Mouse (Mus musculus) right cerebral cortex, postnatal 14 days (tissue): ENCODE results near the gene Lemd2.
"Not testable (repeated sequence)": the region's sequence is repeated elsewhere in the genome, so short reads cannot be mapped to it uniquely, and the experiment has no call there.

Source experiments
- DNase-seq: peaks from one replicate; pipeline ENCODE4 v3.0.0; 2022

Lemd2 gene

DNA sequence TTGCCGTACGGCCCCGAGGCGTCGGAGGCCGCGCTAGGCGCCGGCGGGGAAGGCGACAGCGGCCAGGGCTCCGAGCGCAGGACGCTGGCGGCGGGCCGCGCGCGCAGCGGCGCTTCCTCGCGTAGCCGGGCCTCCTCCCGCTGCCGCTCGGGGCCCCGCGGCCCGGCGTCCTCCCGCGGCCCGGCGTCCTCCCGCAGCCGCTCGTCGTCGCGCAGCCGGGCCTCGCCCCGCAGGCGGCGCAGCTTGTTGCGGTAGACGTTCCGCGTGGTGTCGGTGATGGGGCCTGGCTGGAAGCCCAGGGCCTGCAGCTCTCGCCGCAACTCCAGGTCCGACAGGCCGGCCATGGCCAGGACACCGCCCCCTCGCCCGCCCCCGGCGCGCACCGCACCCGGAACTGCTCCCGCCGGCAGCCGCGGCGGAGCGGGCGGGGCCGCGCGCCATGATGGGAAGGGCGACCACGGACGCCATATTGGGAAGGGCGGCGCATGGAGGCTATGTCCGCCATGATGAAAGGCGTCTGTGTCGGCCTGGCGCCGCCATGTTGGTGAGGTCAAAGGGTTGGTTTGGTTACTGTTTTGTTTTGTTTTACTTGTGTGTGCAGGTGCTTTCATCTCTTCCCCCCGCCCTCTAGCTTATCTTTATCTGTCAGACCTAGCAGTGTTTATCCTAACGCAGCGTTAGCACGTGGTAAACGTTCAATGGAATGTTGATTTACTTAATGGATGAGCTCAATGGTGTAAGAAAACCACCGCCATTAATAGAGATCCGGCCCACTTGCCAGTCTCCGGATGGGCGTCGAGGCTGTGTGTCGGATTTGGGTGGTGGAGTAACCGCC, at the start of gene Lemd2:
Lemd2 (minus strand) TSS at position 395 of the 835 bp plus-strand sequence.
- peak; percentile 95 for DNase-seq

DNA sequence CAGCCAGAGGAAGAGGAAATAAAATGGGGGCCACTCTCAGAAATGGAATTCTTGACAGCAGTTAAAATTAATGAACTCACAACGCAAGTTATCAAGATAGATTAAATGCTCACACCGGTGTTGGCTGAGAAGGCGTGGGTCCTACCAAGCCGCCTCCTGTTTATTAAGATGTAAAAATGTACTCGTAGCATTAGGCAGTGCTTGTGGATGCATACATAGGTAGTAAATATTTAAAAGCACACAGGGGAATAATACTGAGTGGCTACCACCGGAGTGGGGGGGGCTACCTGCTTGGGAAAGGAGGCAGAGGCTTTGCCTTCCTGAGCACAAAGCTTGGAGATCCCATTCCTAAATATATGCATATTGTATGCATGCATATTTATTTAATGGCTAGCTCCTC, 46.9 kb upstream of the Lemd2 start:
- no peak for DNase-seq

DNA sequence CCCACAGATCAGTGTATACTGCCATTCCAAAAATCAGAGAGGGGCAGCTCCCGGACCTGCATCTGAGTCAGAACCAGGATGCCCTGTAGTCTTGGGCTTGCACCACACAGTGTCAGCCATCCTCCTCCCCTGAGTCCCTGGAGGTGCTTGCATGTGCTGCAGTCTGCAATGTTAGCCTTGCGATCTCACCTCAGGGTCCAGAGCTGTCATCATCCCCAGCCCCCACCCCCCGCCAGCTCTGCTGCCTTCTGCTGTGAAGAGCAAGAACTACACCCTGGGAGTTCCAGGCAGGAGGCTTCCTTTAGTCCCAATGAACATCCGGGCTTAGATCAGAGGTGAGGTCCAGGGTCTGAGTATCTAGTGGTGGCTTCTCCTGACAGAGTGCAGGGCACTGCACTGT, 46.2 kb upstream of the Lemd2 start:
- no peak for DNase-seq

DNA sequence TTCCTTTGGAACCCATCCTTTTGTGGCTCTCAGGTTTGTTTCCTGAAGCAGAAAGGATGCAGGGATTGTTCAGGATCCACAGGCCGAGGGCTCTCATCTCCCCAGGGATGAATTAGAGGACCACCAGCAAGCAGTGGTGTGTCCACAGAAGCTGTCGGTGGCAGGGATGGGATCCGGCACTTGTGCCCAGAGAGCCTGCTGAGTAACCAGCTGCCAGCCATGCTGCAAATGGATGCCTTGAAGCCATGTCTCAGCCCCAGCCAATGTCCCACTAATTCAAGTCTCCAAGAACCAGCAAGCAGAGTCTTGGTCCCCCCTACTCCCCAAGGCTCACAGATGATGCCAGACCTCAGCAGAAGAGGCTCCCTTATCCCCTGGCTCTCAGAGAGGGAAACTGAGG, 44.8 kb upstream of the Lemd2 start:
- no peak for DNase-seq

DNA sequence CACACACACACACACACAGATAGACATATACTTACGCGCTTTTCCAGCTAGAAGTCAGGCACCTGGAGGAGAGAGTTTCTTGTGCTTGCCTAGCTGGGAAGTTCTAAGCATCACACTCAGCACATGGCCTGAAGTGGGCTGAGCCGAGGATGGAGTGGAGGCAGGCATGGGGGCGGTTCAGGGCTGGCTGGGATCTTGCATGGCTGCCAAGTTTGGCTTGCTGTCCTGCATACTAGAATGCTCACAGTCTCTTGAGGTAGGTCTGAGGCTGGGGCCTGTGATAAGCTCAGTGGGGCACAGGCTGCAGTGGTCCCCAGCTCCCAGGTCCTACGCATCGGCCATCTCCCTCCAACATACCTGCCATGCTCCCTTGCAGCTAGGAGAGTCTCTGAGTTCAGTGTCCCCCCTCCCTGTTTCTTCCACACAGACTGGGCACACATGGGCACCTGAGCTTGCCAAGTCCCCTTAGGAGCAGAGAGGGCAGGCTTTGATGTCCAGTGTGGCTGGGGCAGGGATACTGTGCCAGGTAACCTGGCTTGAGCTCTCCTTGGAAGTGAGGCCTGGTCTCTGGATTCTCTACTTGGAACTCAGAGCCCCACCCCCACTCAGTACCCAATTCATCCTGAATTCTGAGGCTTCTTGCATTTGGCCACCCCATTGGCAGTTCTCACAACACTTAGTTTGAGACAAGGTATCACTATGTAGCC, 43.6 kb upstream of the Lemd2 start:
- DNase-seq: peak; percentile 62

DNA sequence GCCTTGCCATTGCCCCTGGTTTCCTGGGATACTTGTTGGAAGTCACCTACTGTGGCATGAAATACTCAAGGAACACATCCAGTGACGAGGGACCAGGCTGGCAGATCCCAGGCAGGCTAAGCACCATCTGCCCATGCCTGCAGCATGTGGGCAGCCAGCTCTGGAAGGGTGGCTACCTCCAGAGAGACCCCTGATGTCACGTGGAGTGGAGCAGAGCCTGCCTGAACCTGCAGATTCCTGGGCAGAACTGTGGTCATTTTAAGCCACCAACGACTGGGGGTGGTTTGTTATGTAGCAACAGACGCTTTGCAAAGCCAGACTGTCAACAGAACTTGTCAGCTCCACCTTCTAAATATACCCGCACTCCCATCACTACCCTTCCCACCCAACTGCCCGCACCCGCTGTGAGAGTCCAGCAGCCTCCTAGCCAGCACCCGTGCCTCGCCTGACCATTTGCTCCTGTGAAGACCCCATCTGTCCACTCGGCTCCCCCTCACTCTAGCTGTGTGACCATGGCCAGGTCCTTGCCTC, 41.6 kb upstream of the Lemd2 start:
- peak; percentile 56 for DNase-seq

DNA sequence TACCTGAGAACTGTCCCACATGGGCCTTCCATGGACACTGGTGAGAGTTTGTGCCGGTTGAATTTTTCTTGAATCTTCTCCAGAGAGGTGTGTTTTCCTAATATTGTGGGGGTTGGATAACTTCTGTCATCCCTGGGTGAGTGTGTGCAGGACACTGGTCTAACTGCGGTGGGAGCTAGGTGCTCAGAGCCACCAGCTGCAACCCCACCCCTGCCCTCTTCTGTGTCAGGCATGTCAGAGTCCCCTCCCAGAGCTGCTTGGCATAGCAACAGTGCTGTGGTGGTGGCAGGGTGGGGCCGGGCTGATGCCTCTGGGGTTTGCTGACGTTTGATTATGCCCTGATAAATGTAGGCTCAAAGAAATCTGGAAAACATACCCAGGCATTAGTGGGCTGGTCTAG, 40.6 kb upstream of the Lemd2 start:
- DNase-seq: no peak

DNA sequence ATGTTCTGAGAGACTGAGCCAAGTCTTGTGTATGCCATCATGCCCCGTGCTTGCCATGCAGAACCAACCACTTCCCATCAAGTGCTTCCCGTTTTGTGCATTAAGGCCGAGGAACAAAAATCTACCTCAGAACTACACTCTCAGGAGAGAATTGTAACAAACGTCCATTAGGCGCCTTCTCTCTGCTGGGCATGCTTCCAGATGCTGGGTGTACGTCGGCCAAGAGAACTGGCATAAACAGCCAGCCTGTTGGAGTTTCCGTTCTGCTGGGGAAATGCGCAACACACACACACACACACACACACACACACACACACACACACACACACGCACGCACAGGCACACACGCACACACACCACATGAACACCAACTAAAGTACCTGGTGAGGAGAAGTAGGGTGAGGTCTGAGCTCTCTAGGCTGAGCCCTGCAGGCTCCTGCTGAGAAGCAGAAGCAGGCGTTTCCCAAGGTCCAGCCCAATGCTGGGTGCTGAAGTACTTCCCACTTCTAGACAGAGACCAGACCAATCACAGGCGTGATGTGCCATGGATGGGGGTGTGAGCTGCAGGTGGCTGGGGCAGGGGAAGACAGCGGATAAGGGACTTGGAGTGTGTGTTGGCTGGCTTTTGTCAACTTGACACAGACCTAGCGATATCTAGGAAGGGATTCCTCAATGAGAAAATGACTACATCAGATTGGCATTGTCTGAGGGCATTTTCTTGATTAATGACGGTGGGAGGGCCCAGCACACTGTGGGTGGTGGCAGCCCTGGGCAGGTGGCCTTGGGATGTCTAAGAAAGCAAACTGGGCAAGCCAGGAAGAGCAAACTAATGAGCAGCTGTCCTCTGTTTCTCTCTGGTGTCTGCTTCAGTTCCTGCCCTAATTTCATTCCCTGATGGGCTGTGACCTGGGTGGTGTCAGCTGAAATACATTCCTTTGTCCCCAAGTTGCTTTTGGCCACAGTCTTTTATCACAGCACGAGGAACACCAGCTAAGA, 38.2 kb upstream of the Lemd2 start:
- peak; percentile 90 for DNase-seq

DNA sequence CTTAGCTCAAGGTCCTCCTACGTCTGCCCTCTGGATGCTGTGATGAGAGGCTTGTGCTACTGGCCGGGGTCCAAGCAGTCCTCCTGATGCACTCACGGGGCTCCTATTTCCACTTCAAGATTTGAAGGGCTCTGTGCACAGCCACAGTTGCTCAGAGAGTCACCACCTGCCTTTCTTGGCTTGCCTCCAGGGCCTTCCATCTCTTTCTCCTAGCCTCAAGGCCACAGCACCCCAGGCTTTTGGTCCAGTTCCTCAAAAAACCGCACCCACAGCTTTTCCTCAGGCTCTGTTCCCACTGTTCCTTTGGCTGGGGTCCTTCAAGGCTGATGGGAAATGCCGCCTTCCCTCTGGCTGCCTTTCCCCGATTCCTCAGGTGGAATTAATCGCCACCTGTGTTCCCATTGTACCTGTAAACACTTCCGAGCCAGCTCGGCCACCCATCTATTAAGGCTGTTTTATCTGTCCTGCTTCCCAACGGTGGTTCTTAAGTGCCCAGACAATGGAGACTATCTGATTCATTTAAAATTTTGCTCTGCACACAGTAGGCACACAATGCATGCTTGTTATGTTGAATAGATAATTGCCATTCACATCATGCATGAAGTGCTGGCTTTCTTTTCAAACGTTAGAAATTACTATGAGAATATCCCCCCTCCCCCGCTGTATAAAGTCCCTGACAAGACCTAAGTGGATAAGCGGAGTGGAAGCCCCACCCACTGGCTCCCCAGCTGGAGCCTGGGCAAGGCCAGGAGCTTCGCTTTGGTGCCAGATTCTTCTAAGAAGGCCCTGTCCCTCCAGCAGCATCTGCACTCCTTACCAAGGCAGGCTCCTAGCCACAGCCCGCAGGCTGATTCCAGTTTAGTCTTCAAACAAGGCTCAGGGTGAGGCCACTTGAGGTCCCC, 36.5 kb upstream of the Lemd2 start:
- DNase-seq: peak; percentile 78

DNA sequence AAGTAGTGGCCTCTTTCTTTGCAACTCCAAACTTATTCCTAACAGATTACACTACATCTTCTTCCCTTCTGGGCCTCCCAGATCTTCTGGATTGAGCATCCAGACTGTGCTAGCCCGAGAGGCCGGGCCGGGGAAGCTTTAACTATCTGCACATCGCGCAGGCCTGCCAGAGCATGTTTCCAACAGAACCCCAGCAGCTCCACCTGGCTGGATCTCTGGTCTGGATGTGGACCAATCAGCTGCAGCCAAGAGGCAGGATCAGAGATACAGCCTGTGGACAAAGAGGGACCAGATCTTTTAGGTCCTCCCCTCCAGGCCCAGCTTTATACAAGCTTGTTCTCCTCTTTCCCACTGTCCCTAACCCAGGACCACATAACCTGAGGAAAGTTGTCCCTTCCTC, 35.7 kb upstream of the Lemd2 start:
- no peak for DNase-seq

DNA sequence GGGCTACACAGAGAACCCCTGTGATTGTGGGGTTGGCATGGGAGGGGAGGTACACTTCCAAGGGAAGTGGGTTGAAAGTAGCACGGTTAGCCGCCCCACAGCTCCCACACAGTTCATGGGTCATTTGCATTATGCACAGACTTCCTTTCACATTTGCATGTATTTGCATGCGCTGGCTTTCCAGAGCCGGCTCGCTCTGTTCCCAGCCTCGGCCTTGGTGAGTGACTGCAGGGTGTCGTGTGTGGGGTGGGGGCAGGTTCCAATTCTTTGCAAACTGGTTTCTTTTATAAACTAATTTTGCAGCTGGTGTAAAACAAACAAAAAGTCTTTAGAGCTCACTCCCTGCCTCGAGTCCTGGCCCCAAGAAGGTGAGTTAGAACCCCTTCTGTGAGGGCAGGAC, 34.4 kb upstream of the Lemd2 start:
- no peak for DNase-seq

DNA sequence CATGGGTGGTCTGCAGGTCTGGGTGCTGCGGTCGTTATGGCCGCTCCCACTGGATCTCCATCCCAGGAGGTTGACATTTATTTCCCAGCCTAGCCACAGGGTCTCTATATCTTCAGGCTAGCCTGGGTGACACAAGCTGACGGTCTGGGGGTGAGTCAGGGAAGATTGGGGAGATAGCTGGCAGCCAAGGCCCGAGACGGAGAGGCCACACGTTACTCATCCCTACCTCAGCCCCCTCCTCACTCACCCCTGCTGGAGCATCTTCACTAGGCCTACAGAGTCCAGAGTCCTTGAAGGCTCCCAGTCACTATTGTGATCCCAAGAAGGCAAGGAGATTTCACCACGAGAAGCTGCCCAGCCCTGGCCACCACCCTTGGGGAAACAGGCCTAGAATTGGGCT, 33.5 kb upstream of the Lemd2 start:
- no peak for DNase-seq

DNA sequence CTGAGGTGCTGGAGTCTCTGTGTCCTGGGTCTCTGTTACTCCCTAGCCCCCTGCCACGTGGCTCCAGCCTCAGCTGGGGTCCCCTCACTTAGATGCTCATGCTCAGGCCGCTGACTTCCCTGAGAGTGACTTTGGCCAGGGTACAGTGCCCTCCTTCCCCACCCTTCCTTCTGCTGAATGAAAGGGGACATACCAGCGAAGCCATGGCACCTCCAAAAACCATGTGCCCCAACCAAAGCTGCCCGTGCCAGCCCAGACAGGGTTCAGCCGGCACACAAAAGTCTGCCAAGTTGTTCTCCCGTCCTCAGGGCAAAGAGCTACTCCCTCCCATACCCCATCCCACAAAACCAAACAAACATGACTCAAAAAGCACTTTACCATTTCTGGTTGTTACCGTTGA, 29.0 kb upstream of the Lemd2 start:
- no peak for DNase-seq

DNA sequence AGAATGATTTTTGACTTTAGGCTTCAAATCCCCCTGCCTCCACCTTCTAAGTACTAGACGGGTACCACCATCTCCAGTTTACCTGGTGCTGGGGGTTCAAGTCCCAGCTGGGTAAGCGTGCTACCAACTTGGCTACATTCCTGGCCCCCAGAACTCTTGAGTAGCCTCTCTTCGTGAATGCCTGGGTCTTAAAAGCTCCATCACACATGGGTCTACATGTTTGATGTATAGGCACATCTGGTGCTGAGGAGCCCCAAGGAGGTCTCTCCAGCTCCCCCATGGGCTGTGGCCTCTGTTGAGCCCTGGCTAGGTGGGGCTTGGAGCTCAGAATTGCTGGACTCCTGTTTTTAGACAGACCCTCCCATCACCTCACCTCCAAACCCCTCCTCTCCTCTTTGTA, 27.9 kb upstream of the Lemd2 start:
- DNase-seq: no peak

DNA sequence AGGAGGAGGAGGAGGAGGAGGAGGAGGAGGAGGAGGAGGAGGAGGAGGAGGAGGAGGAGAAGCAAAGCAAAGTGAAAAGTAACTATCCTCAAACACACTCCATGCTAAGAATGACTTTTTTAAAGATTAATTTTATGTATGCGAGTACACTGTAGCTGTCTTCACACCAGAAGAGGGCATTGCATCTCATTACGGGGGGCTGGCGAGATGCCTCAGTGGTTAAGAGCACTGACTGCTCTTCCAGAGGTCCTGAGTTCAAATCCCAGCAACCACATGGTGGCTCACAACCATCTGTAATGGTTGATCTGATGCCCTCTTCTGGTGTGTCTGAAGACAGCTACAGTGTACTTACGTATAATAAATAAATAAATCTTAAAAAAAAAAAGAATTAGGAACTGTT, 27.3 kb upstream of the Lemd2 start:
- DNase-seq: not testable (repeated sequence)

DNA sequence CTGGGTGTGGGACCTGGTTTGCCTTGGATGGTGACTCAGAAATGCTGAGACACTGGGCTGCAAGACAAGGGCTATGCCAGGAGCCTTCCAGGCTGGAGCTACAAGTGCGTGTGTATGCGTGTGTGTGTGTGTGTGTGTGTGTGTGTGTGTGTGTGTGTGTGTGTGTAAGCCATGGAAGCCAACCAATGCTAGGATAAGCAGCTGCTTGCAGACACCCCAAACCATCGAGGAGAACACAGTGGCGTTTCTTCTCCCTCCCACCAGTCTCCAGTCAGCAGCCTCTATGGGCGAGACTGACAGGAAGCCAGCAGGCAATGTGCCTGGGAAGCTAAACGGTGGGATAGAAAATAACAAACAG, 26.9 kb upstream of the Lemd2 start:
- DNase-seq: peak; percentile 77

DNA sequence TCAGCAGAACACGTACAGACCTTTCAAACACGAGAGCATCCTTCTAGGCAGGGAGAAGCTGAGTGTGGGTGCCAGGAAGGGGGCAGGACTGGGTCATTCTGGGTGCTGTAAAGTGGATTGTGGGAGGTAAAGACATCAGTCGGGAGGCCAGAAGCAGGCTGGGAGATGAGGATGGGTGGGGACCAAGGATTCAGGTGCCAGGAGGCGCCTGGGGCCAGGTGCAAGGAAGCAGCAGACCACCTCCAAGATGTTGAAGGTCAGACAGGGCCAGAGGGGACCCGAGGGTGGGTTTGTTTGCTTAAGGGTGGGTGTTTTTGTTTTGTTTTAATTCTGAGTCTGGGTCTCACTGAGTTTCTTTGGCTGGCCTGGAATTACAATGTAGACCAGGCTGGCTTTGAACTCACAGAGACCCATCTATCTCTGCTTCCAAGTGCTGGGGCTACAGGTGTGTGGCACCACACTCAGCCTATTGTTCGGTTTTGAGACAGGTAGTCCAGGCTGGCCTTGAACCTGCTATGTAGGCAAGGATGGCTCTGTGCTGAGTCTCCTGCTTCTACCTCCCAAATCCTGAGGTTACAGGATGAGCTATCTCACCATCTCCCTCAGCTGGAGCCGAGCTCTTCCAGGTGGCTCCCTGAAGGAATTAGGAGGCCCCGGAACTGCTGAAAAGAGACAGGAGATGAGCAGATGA, 26.3 kb upstream of the Lemd2 start:
- DNase-seq: no peak

DNA sequence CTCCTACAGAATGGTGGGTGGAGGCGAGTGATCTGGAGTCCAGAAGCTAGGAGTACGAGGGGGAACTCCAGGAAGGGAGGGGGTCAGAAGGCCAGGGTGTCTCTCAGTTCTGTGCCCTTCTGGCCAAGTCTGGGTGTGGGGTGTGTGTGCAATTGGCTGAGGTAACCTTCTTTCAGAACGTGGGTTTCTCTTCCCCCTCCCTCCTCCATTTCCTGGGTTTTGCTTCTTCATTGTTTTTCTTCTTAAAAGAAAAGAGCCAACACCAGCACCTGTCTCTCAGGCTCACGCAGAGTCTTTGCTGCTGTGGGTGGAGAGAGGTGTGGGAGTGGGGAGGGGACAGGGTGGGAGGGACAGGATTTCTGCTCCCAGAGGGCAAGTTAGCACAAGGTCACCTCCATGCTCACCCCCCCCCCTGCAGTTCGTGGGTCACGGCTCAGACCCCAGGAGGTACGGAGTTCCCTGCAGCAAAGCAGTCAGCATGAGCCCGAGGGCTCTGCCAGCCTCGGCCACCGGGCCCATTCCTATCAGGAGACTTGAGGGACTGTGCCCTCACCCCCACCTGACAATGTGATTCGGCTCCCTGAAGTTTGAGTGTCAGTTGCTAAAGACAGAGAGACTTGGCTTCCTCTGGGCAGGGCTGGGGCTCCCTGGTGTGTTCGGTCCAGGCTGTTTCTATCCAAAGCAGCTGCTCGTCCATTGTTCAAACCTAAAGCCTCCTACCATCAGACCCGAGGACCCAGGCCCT, 25.6 kb upstream of the Lemd2 start:
- no peak for DNase-seq

DNA sequence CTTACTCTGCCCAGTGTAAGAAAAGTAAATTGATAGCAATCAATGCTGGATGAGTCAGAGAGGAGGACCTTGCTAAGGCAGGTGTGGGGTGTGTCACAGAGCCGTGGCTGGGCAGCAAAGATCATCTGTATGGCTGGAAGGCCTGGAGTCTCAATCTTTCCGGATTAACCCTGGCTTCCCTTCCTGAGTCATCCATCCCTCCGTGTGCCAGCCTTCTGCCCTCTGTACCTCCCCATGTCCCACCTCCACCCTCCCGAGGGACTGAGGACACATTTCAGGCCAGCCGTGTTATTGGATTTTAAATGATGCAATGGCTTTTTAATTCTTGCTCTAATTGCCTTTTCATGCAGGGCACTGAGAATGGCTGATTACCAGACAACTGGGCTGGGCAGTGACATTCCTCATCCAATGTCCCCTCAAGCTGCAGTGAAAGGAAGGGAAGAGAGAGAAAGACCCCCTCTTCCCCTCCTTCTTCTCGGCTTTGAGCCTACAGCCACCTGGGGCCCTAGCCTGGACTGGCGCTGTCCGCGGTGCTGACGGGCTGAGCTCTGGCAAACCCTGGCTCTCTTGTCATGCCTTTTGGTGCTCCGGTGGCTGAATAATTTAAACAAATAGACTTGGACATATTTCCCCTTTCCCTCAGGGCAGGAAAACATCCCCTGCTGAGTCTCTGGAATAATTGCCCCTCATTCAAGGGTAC, 24.1 kb upstream of the Lemd2 start:
- peak; percentile 66 for DNase-seq

DNA sequence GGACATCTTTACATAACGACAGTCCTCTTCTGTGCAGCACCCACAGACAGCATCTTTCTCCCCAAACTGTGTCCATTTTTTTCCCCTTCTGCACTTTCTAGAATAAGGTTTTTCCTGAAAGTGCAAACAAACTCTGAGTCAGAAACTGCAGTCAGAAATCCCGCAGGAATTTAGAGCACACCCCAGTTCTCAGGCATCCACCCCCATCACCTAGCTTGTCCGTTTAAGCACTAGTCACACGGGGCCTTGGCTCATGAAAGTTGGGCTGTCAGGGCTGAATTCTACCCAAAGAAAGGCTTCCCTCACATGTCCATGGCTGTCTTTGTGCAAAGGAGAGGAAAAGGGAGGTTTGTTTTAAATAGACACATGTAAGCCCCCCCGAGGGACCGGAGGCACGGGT, 23.0 kb upstream of the Lemd2 start:
- DNase-seq: no peak
